Mouse (Mus musculus) spleen, postnatal 10 days (tissue): ENCODE data around the gene Spryd3.
"Not testable (repeated sequence)": the region's sequence is repeated elsewhere in the genome, so short reads cannot be mapped to it uniquely, and the experiment has no call there.

Experiments used
- DNase-seq, 2 experiments: peaks; one replicate each; pipeline ENCODE4 v3.0.0; 2021 to 2022; ENCODE audit warnings: low spot score in 2 of 2

Spryd3 gene

GRCm38 (mm10) chr15:102099771-102100160 lies 36.3 kb downstream of the Spryd3 start:
- DNase-seq, result no peak

GRCm38 (mm10) chr15:102099260-102099659 lies 36.8 kb downstream of the Spryd3 start:
- no peak for DNase-seq

GRCm38 (mm10) chr15:102097991-102098555 lies 38.0 kb downstream of the Spryd3 start:
- no peak for DNase-seq

GRCm38 (mm10) chr15:102097147-102097915 lies 38.7 kb downstream of the Spryd3 start:
- DNase-seq, result no peak

- DNase-seq, result no peak
These were observed 41.0 kb downstream of the Spryd3 start for GRCm38 (mm10) chr15:102094988-102095387.

- DNase-seq, result no peak
These were observed 41.9 kb downstream of the Spryd3 start for GRCm38 (mm10) chr15:102094157-102094556.

- no peak for DNase-seq
These were observed 43.8 kb downstream of the Spryd3 start for GRCm38 (mm10) chr15:102092222-102092621.

GRCm38 (mm10) chr15:102091688-102092087 lies 44.3 kb downstream of the Spryd3 start:
- no peak for DNase-seq

GRCm38 (mm10) chr15:102091063-102091679 lies 44.9 kb downstream of the Spryd3 start:
- no peak for DNase-seq

- no peak for DNase-seq
These were observed 46.0 kb downstream of the Spryd3 start for GRCm38 (mm10) chr15:102089914-102090585.

GRCm38 (mm10) chr15:102083028-102083427 lies 53.0 kb downstream of the Spryd3 start:
- DNase-seq, result no peak

GRCm38 (mm10) chr15:102082148-102082547 lies 53.9 kb downstream of the Spryd3 start:
- no peak for DNase-seq

- DNase-seq, result no peak
These were observed 55.6 kb downstream of the Spryd3 start for GRCm38 (mm10) chr15:102080429-102080828.

- DNase-seq, result not testable (repeated sequence)
These were observed 56.1 kb downstream of the Spryd3 start for GRCm38 (mm10) chr15:102079924-102080323.

GRCm38 (mm10) chr15:102079221-102079620 lies 56.8 kb downstream of the Spryd3 start:
- no peak for DNase-seq

- DNase-seq, result no peak
These were observed 58.8 kb downstream of the Spryd3 start for GRCm38 (mm10) chr15:102077111-102077677.

- no peak for DNase-seq
These were observed 61.0 kb downstream of the Spryd3 start for GRCm38 (mm10) chr15:102074876-102075585.

- peak; percentile 65 to 77 for DNase-seq
These were observed 61.8 kb downstream of the Spryd3 start for GRCm38 (mm10) chr15:102074070-102074731.

- DNase-seq, result peak; percentile 97 to 99
These were observed 62.4 kb downstream of the Spryd3 start, which contains the start of gene Eif4b for GRCm38 (mm10) chr15:102073559-102074069. Eif4b (plus strand) TSS chr15:102073773.

- DNase-seq, result no peak
These were observed 63.0 kb downstream of the Spryd3 start for GRCm38 (mm10) chr15:102072963-102073558.
